Comparison of ENCODE assay signal across 7 mouse cellular contexts in the genomic region with DNA sequence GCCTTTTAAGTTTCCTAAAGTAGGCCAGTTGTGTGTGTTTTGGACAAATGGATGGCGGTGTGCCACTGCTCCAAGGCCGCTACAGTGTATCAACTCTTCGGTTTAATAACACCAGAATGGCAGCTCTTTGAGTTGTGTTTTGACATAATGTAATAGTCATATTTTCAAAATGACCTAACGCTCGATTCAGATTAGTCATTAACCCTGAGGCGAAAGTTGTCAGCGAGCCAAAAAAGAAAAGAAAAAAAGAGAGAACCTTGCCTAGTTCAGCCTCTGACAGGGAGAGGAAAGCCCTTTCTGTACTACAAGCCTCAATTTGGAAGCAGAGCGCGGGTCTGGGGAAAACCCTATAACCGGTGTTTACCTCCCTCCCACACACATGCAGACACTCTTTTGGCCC. TPM values are rescaled to one million over a fixed set of nuclear protein-coding genes. Genes with fewer than 3 reads are reported as not detected.
DNase-seq lines count a peak whose midpoint lies in the region; ATAC-seq and TF ChIP-seq lines count a peak whose summit lies in the region.

No protein-coding gene starts in this region.

- peak overlapping the region; percentile 90 for H3K27ac ChIP-seq in lung, embryonic 14.5 days (ENCODE audit: low read depth)
- peak overlapping the region; percentile 87 for H3K27ac ChIP-seq in brown adipose tissue, adult 24 weeks (replicated peaks; ENCODE audit: low read depth, low read length)
- H3K27ac ChIP-seq in heart, embryonic 11.5 days (ENCODE audit: low read depth, low read length), result peak overlapping the region; percentile 84
- 0 out of 2 replicates have a peak overlapping the region, but pooled peaks have one; percentile 0 for H3K27ac ChIP-seq in limb, embryonic 11.5 days (replicated peaks; ENCODE audit: low read depth, low read length)
- H3K27ac ChIP-seq in midbrain, postnatal 0 days (ENCODE audit: low read depth, low read length), result peak overlapping the region; percentile 33; the same call in 1 of the 2 replicates

- intact Hi-C loops in left cerebral cortex, postnatal 4 days (cut with DNase I), result no loop called here

- H3K4me3 ChIP-seq in lung, embryonic 14.5 days (ENCODE audit: low read depth, low read length), result peak overlapping the region; percentile 77
- H3K4me3 ChIP-seq in brown adipose tissue, adult 24 weeks (ENCODE audit: insufficient read depth, low read depth, low read length), result peak overlapping the region; percentile 64
- H3K4me3 ChIP-seq in heart, embryonic 11.5 days (ENCODE audit: low read depth, low read length), result peak overlapping the region; percentile 81
- peak overlapping the region; percentile 85 for H3K4me3 ChIP-seq in limb, embryonic 11.5 days (ENCODE audit: low read depth, low read length)
- peak overlapping the region; percentile 69 for H3K4me3 ChIP-seq in midbrain, postnatal 0 days (ENCODE audit: low read depth, low read length)

- ATAC-seq in lung, embryonic 14.5 days (ENCODE audit: insufficient read depth), result peak; percentile 39
- peak; percentile 9; the same call in 1 of the 2 replicates for ATAC-seq in heart, embryonic 11.5 days (replicated peaks; ENCODE audit: insufficient number of reproducible peaks, low FRiP score, low TSS enrichment)
- ATAC-seq in limb, embryonic 11.5 days (ENCODE audit: insufficient number of reproducible peaks, low FRiP score, low TSS enrichment, low read depth), result peak; percentile 45
- ATAC-seq in midbrain, postnatal 0 days (ENCODE audit: low FRiP score), result peak; percentile 15; the same call in 1 of the 2 replicates

- H3K9me3 ChIP-seq in lung, embryonic 14.5 days (ENCODE audit: low read depth, low read length), result no peaks in the 10 kb centered on the region
- H3K9me3 ChIP-seq in heart, embryonic 11.5 days (replicated peaks; ENCODE audit: control insufficient read depth, low read length), result no peaks in the 10 kb centered on the region; the same call in 1 of the 2 replicates
- no peaks in the 10 kb centered on the region for H3K9me3 ChIP-seq in limb, embryonic 11.5 days (ENCODE audit: control insufficient read depth, low read length)
- H3K9me3 ChIP-seq in midbrain, postnatal 0 days (ENCODE audit: low read length), result no peaks in the 10 kb centered on the region

- H3K36me3 ChIP-seq in lung, embryonic 14.5 days (ENCODE audit: insufficient read depth), result no peaks in the 10 kb centered on the region
- no peaks in the 10 kb centered on the region for H3K36me3 ChIP-seq in heart, embryonic 11.5 days (ENCODE audit: control insufficient read depth, insufficient read depth, low read length)
- no peaks in the 10 kb centered on the region for H3K36me3 ChIP-seq in limb, embryonic 11.5 days (ENCODE audit: control insufficient read depth, insufficient read depth, low read length)
- no peaks in the 10 kb centered on the region for H3K36me3 ChIP-seq in midbrain, postnatal 0 days (ENCODE audit: insufficient read depth, low read length)

- peak overlapping the region; percentile 87 for H3K9ac ChIP-seq in lung, embryonic 14.5 days
- peak overlapping the region; percentile 87 for H3K9ac ChIP-seq in heart, embryonic 11.5 days (ENCODE audit: low read depth, low read length)
- H3K9ac ChIP-seq in limb, embryonic 11.5 days (ENCODE audit: low read length), result peak overlapping the region; percentile 27; the same call in 1 of the 2 replicates
- no peak overlapping the region for H3K9ac ChIP-seq in midbrain, postnatal 0 days (replicated peaks; ENCODE audit: low read length, poor library complexity, severe bottlenecking)

- WGBS in lung, embryonic 14.5 days, result 2% methylated on average over 10 of the region's 10 CpGs
- WGBS in heart, embryonic 11.5 days (ENCODE audit: insufficient replicate concordance), result 18% methylated on average over 10 of the region's 10 CpGs
- WGBS in limb, embryonic 11.5 days, result 14% methylated on average over 10 of the region's 10 CpGs
- 20% methylated on average over 10 of the region's 10 CpGs for WGBS in midbrain, postnatal 0 days

- TF ChIP-seq CTCF in lung, embryonic 14.5 days (IDR thresholded peaks at IDR 0.05; ENCODE audit: low read depth), result no peak
- no peak for TF ChIP-seq CTCF in midbrain, postnatal 0 days (IDR thresholded peaks at IDR 0.05)

- H3K27me3 ChIP-seq in lung, embryonic 14.5 days (ENCODE audit: insufficient read depth, low read length), result no peaks in the 10 kb centered on the region
- H3K27me3 ChIP-seq in heart, embryonic 11.5 days (ENCODE audit: control insufficient read depth, insufficient read depth, low read length), result no peaks in the 10 kb centered on the region
- H3K27me3 ChIP-seq in limb, embryonic 11.5 days (ENCODE audit: control insufficient read depth, insufficient read depth, low read length), result no peaks in the 10 kb centered on the region
- H3K27me3 ChIP-seq in midbrain, postnatal 0 days (ENCODE audit: insufficient read depth, low read length), result peaks cover 8% of the 10 kb centered on the region; the same call in 1 of the 2 replicates

- DNase-seq in lung, embryonic 14.5 days, result peak; percentile 90
- DNase-seq in lung, postnatal 14 days, result no peak
- peak; percentile 33 for DNase-seq in limb, embryonic 11.5 days (ENCODE audit: low spot score)
- peak; percentile 32 for DNase-seq in midbrain, postnatal 0 days (ENCODE audit: low spot score)
- no peak for DNase-seq in left cerebral cortex, postnatal 4 days

- peaks cover 20% of the 10 kb centered on the region for H3K4me1 ChIP-seq in lung, embryonic 14.5 days (ENCODE audit: insufficient read depth)
- peaks cover 2% of the 10 kb centered on the region; the same call in 1 of the 2 replicates for H3K4me1 ChIP-seq in brown adipose tissue, adult 24 weeks (ENCODE audit: control insufficient read depth, insufficient read depth, insufficient read length, low read length)
- H3K4me1 ChIP-seq in heart, embryonic 11.5 days (ENCODE audit: control insufficient read depth, insufficient read depth, low read length), result peaks cover 15% of the 10 kb centered on the region
- H3K4me1 ChIP-seq in limb, embryonic 11.5 days (ENCODE audit: control insufficient read depth, insufficient read depth, low read length), result peaks cover 16% of the 10 kb centered on the region
- H3K4me1 ChIP-seq in midbrain, postnatal 0 days (ENCODE audit: insufficient read depth, low read length), result peaks cover 3% of the 10 kb centered on the region; the same call in 1 of the 2 replicates

- peak overlapping the region; percentile 86 for H3K4me2 ChIP-seq in lung, embryonic 14.5 days
- H3K4me2 ChIP-seq in heart, embryonic 11.5 days, result peak overlapping the region; percentile 97
- H3K4me2 ChIP-seq in limb, embryonic 11.5 days (ENCODE audit: low read depth, severe bottlenecking), result peak overlapping the region; percentile 86
- H3K4me2 ChIP-seq in midbrain, postnatal 0 days (ENCODE audit: low read depth, low read length, poor library complexity, severe bottlenecking), result peak overlapping the region; percentile 99

RNA-seq across cellular contexts. Expression of gene Cnksr3, which starts 0.5 kb away (rescaled TPM):
- polyA plus RNA-seq in lung, embryonic 14.5 days (2014; fragmentation: Nextera tagmentation; extraction: Ambion mirVana), result 9.4 and 11.4 TPM in 2 replicates
- 2.0 and 2.5 TPM in 2 replicates for polyA plus RNA-seq in brown adipose tissue, adult 24 weeks (2012; ENCODE audit: insufficient read depth, insufficient read length, missing spikeins)
- polyA plus RNA-seq in heart, embryonic 11.5 days (2014; fragmentation: Nextera tagmentation; extraction: Ambion mirVana), result 3.9 and 5.8 TPM in 2 replicates
- polyA plus RNA-seq in limb, embryonic 11.5 days (2014; fragmentation: Nextera tagmentation; extraction: Ambion mirVana), result 11.8 and 11.9 TPM in 2 replicates
- 2.8 and 4.1 TPM in 2 replicates for total RNA-seq in midbrain, postnatal 0 days (2014; rRNA removed)
- polyA plus RNA-seq in midbrain, postnatal 0 days (2015; fragmentation: Nextera tagmentation; extraction: Ambion mirVana), result 1.3 and 1.8 TPM in 2 replicates
- 1 to 10 TPM; 4.0 to 4.7 TPM for total RNA-seq in left cerebral cortex, postnatal 4 days (2021)

Comparison
In these comparisons a context has a peak if more than half of its experiments do, and no peak if none do; other contexts are left out.
1. DNase-seq: peak in lung, embryonic 14.5 days (single experiment), limb, embryonic 11.5 days (single experiment) and midbrain, postnatal 0 days (single experiment); none in lung, postnatal 14 days (single experiment) and left cerebral cortex, postnatal 4 days (single experiment).
2. H3K27ac ChIP-seq: peak in every context shown above with its lines; median percentile 90 in lung, embryonic 14.5 days; 87 in brown adipose tissue, adult 24 weeks; 84 in heart, embryonic 11.5 days; 33 in midbrain, postnatal 0 days; 0 in limb, embryonic 11.5 days.
3. Peak in every context shown above with its lines, with median percentiles within 50 percentile points of each other: ATAC-seq, H3K4me2 ChIP-seq and H3K4me3 ChIP-seq.